Mouse (Mus musculus) heart, postnatal 14 days (tissue): ENCODE data around the gene Zfp1. TPM values are rescaled to one million over a fixed set of nuclear protein-coding genes. Genes with fewer than 3 reads are reported as not detected.
A peak's percentile ranks its signal among the peaks of the same experiment; 100 is the strongest.
"Not testable (repeated sequence)": the region's sequence is repeated elsewhere in the genome, so short reads cannot be mapped to it uniquely, and the experiment has no call there.

Experiments
- DNase-seq, 2 experiments: peaks; one replicate each; pipeline ENCODE4 v3.0.0; 2021 to 2022
- intact Hi-C: fragments of 180-260 bp; cut with DNase I; formaldehyde crosslinking; loops from one replicate; pipeline ENCODE4 v1.15.1; 2025
- total RNA-seq, 2 experiments: library from RNA; stranded (reverse); gene quantifications; 2 replicates each; pipeline ENCODE4 v1.2.3; 2021

The Zfp1 gene
- total RNA-seq, 2 experiments from 2014 or later, result 6.9 to 8.2 TPM

GRCm38 (mm10) chr8:111624081-111624852 is 18.9 kb upstream of the Zfp1 start:
- intact Hi-C loops, result loop anchor here (2.0 kb wide), 1 partner anchor 39 kb away; no protein-coding TSS in a partner anchor
- peak; percentile 62 to 74 for DNase-seq

- peak; percentile 66 to 67 for DNase-seq
- intact Hi-C loops, result loop anchor here (2.0 to 5.0 kb wide), 2 partner anchors 38 to 158 kb away; no protein-coding TSS in a partner anchor
Measured at GRCm38 (mm10) chr8:111624853-111625221, 18.4 kb upstream of the Zfp1 start.

DNA sequence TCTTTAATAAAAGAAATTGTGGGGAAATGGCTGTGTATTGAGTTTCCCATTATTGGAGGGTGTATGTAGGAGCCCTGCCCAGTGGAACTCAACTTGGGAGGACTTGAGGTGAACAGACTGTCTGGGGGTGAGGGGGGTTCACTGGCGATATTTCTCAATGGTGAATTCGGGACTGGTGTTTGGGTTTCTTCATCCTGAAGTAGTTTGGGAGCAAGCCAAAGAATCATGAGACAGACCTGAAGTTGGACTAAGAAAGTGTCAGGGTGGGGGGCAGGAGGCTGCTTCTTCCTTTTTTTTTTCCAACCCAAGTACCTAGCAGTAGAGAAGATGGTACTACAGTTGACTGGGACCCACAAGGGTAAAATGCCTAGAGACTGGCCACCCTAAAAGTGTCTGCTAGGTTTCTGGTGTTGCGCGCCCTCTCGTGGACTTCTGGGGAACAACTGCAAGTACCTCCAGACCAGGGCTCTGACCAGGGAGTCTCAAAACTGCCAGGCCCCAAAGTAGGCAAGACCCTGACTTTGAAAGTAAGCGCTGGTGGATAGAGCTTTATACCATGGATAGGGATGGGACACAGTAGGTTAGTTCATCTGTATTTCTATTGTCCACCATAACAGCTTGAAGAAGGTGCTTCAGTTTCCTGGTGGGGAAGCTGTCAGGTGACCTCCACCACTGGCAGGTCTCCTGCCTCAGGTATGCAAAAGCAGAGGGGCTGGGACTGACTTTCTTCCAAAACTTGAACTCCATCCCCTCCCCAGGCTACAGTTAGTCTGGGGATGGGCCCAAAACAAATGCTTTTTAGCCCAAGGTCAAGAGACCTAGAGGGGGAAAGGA is 17.3 kb upstream of the Zfp1 start:
- intact Hi-C loops, result loop anchor here (1.0 to 5.0 kb wide), 3 partner anchors 37 to 159 kb away; partner anchors contain the start of gene Znrf1
- DNase-seq, result peak; percentile 82 to 85

DNA sequence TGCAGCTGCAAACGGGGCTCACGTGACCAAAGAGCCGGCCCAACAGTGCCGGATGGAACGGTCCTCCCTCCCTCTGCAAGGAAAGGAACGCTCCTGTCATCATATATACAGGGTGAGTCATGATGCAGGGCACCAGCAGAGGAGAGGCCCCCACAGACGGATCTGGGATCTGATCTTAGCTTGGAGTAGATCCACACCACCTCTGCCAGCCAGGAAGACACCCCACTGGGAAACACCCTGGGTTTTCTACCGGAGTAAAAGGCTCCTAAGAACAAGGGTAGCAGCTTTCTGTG is 16.7 kb upstream of the Zfp1 start:
- no peak for DNase-seq
- intact Hi-C loops, result loop anchor here (1.0 to 5.0 kb wide), 2 partner anchors 90 to 159 kb away; partner anchors contain the start of gene Znrf1

DNA sequence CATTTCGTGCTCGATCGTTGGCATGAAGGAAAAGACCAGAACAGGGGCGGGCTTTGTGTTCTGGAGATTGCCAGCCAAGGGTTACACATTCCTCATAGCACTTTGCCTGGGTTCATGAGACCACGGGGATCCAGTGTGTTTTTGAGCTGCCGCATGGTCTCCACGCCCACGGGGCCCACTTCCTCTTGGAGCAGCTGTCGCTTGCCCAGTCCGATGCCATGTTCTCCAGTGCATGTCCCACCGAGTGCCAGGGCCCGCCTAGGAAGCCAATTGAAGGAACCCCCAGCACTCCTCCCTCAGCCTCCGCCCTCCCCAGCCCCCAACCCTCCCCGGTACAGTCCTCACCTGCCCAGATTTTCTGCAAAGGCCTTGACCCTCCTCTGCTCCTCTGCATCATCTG is 16.3 kb upstream of the Zfp1 start:
- no peak for DNase-seq
- intact Hi-C loops, result loop anchor here (1.0 to 5.0 kb wide), 3 partner anchors 14 to 160 kb away; partner anchors contain the start of gene Znrf1

DNA sequence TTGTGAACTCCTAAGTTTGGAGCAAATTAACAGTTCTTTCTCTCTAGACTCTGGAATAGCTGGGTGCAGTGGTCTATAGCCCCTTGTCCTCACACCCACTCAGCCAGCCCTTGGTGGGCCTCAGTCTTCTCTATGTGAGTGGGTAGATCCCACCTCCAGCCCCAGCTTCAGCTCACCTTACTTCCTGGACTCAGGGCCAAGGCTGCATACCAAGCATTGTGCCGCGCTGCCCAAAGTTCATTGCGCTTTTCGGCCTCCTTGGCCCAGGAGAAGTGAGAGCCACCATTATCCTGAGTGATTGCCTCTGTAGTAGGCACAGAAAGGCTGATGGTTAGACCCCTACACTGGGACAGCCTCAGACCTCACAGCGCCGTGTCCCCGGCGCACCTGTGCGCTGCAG is 15.3 kb upstream of the Zfp1 start:
- no peak for DNase-seq
- intact Hi-C loops, result loop anchor here (1.0 to 5.0 kb wide), 2 partner anchors 13 to 161 kb away; no protein-coding TSS in a partner anchor

- DNase-seq, result no peak
- intact Hi-C loops, result loop anchor here (5.0 kb wide), 1 partner anchor 161 kb away; no protein-coding TSS in a partner anchor
Measured at GRCm38 (mm10) chr8:111628401-111628800, 14.8 kb upstream of the Zfp1 start.

GRCm38 (mm10) chr8:111628894-111629501 is 14.2 kb upstream of the Zfp1 start:
- intact Hi-C loops, result loop anchor here (5.0 kb wide), 1 partner anchor 162 kb away; no protein-coding TSS in a partner anchor
- no peak for DNase-seq

DNA sequence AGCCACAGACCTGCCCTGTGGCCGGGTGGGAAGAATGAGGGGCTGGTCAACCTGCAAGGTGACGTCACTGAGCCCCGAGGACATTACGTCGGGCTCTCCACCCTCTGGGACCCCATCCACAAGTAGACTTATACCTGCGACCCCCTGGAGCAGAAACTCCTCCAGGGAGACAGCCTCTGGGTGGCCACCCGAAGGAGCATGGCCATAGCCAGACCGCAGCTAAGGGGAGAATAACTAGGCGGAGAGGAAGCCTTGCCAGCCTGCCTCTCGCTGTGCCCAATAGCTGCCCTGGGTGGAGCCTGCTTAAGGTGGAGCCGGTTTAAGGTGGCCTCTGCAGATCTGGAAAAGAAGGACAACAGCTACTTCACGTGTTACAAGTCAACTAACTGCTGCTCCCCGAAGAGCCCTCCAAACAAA is 13.1 kb upstream of the Zfp1 start, which contains the start of gene Ldhd:
Ldhd (minus strand) TSS at position 270 of the 417 bp plus-strand sequence.
- DNase-seq, result peak; percentile 48 to 67
- intact Hi-C loops, result no loop called here

DNA sequence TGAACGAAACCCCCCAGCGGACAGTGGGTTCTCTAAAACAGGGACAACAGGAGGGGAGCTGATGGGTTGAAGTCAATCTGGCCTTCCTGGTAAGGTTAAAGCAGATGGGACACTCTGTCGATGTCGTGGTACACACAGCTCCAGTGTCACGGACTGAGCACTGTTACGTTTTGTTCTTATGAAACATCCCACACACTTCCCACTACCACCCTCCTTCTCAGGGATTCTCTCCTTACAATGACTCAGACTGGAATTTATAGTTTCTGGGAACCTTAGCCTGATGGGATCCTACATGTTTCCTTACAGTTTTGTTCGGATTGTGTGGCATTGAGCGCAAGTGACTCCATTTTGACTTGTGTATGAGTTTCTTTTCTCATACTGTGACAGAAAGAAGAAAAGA is 11.6 kb upstream of the Zfp1 start:
- intact Hi-C loops, result no loop called here
- no peak for DNase-seq

- intact Hi-C loops, result no loop called here
- no peak for DNase-seq
Measured at GRCm38 (mm10) chr8:111632976-111633375, 10.2 kb upstream of the Zfp1 start.

DNA sequence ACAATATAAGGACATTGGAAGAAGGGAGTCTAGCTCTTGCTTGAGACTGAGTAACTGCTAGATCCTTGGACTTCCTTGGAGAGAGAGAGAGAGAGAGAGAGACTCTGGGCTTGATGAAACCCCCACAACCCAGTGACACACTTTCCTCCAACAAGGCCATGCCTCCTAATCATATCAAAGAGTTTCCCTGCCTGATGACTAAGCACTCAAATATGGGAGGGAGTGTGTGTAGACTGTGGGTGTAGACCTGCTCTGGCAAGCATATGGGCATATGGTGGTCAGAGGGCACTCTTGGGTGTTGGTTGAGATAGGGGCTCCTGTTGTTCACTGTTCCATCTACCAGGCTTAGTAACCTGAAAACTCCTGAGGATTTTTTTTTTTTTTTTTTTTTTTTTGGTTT is 5.1 kb upstream of the Zfp1 start:
- DNase-seq, result no peak
- intact Hi-C loops, result no loop called here

DNA sequence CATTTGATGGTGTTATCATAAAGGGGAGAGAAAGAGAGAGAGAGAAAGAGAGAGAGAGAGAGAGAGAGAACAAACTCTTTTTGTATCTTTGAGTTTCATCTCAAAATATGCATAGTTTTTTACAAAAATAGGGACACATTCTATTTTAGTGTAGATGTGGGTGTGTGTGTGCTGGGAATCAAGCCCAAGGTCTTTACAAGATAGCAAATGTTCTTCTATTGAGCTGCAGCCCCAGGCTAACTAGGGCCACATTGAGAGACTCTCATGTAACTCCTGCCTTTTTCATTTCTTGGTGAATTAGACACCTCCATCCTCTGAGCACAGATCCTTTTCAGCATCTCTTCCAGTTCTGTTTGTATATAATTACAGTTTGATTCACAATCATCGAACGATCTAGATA is 2.1 kb upstream of the Zfp1 start:
- intact Hi-C loops, result loop anchor here (1.0 kb wide), 1 partner anchor 14 kb away; no protein-coding TSS in a partner anchor
- no peak for DNase-seq

DNA sequence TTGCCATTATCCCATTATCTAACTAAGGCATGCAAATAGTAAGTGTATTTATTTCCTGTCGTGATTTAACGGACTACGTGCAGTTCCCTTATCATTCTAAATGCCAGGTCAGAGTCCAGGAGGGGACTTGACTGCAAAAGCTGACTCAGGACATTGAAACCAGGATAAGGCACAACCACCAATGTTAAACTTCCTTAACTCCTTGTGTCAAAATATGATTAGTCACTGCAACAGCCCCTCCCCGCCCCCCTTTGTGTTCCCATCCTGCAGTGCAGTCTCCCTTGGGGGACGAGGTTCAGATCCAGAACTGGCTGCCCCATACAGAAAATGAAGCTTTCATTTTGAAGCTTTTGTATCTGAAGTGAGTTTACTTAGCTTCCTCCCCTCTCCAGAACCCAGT is 705 bp upstream of the Zfp1 start:
- peak; percentile 34 to 42 for DNase-seq

DNA sequence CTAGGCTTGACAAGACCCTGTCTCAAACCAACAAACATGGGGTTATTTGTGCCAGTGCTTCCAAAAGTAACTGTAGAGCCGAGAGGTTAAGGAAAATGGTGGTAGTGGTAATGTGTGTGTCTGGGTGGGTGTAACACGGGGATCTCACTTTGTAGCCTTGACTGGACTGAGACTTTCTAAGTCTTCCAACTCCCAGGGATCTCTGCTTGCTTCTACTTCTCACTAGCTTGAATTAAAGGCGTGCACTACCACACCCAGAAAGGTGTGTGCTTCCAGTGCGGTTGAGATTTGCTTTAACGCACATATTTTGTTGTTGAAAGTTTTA is 300 bp upstream of the Zfp1 start:
- no peak for DNase-seq
- intact Hi-C loops, result no loop called here

More for the DNA sequence above, 705 bp upstream of the Zfp1 start:
- intact Hi-C loops, result no loop called here

GRCm38 (mm10) chr8:111644286-111645051 is 1.3 kb downstream of the Zfp1 start:
- intact Hi-C loops, result loop anchor here (1.0 kb wide), 1 partner anchor 17 kb away; no protein-coding TSS in a partner anchor
- DNase-seq, result not testable (repeated sequence)

GRCm38 (mm10) chr8:111645715-111646114 is 2.5 kb downstream of the Zfp1 start:
- intact Hi-C loops, result no loop called here
- no peak for DNase-seq

DNA sequence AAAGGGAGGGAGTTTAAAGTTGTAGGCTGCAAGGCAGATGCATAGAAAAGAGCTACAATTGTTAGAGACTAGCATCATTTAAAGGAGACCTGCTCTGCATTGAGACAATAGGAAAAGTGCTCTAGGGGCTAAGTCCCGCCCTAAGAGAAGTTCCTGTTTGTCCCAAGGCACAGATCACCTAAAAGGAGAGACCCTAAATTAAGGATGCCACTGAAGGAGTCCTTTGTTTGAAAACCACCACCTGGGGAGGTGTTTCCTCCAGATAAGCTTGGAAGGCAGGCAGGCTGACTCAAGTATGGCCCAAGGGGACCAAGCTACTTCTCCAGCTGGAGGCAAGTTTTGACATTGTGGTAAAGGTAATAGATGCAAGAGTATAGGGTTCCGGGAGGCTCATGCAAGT is 5.6 kb downstream of the Zfp1 start:
- intact Hi-C loops, result no loop called here
- no peak for DNase-seq

DNA sequence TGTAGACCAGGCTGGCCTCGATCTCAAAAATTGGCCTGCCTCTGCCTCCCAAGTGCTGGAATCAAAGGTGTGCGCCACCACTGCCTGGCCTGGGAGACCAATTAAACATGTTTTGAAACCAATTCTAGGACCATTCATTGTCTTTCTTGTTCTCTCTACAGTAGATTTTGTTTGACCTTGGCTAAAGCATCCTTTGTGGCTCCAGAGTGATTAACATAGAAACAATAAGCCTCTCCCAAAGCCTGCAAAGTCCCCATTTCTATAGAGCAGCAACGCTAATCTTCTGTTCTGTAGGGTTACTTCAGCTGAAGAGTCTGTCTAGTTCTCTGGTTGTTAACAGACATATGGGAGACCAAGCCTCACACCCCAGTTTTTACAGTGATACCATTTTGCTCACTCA is 7.5 kb downstream of the Zfp1 start:
- DNase-seq, result no peak
- intact Hi-C loops, result no loop called here

DNA sequence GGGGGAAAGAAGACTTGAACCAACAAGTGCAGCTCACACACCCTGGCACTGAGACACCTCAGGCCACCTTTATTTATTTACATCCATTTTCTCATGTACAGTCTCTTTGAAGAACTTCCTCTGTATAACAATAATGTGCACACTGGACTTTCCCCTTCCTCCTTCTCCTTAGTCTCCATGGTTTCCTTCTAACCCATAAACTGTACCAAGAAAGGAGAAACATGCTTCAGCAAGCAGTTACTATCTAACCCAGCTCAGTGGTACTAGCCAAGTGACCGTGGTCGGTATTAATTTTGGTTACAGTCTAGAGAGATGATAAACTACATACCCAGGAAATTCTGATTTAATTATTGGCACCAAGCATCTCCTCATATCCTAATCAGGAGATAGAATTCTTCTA is 10.3 kb downstream of the Zfp1 start:
- intact Hi-C loops, result no loop called here
- no peak for DNase-seq
